Mouse (Mus musculus) layer of hippocampus, adult 9-11 months (tissue): ENCODE measurements at regions not wholly inside any gene's neighbourhood (a gene's known extent, or its start where the extent isn't known, plus 50 kb on each side); places are given as distances from the start of the nearest gene placed in this dataset.
A peak's percentile ranks its signal among the peaks of the same experiment; 100 is the strongest.

Source experiments
- DNase-seq: peaks from one replicate; pipeline ENCODE4 v3.0.0; 2022

DNA sequence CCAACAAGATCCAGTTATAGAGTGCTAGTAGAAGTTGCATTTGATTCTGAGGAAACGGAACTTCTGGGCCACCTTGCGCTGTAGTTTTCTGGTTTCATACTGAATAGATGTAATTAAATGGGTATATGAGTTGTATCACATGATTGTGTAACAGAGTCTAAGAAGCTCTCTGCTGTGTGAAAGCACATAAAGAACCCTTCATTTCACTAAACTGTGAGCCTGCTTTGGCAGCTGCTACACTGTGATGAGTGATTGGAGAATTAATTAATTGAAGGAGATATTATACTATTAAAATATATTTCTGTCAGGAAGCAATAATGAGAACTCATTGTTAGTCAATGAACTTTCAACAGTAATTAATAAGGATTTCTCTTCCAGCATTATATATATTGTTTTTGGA is 369.8 kb upstream of the Fbxo33 start:
- no peak for DNase-seq

GRCm38 (mm10) chr12:59582587-59582986 is 363.1 kb upstream of the Fbxo33 start:
- DNase-seq, result no peak

DNA sequence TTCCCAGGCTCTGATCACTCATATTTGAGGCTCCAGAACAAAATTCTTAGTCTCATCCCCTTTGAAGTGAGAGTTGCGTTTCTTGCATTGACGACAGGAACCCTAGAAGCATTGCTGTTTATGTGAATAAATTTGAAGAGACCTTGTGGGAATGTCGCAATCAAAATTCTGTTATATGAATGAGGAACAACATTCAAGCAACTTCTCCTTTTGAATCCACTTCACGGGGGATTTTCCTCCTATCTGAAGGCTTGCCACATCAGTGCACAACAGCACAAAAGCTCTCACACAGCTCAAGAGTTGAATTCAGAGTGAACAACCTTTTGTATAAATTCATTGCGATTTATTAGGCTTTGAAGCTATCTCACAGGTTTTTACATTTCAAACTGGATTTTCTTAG is 360.2 kb upstream of the Fbxo33 start:
- DNase-seq, result no peak

DNA sequence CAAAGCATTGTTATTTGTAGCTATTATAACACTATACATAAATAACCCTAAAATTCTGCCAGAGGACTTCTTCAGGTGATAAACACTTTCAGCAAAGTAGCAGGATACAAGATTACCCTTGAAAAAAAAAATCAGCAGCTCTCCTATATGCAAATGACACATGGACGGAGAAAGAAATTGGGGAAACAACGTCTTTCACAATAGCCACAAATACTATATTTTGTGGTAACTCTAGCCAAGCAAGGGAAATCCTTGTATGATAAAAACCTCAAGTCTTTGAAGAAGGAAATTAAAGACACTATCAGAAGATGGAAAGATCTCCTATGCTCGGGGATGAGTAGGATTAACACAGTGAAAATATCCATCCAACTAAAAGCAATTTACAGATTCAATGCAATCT is 344.4 kb upstream of the Fbxo33 start:
- DNase-seq, result no peak

DNA sequence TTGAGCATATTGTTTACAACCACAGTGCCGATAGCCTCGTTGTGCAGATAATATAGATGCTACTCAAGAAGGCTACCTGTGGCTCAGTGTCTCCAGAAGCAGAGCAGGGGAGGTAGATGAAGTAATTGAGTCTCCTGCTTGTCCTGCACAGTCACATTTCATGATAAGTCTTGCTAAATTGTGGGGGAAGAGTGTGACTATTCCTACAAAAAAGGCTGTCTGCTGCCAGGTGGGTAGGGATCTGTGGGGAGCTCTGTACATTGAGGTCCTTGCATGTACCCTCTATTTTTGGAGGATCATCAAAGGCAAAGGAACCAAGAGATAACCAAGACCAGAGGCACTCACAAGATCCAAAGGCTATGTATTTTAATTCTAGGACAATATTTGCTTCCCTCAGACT is 320.3 kb upstream of the Fbxo33 start:
- DNase-seq, result no peak

DNA sequence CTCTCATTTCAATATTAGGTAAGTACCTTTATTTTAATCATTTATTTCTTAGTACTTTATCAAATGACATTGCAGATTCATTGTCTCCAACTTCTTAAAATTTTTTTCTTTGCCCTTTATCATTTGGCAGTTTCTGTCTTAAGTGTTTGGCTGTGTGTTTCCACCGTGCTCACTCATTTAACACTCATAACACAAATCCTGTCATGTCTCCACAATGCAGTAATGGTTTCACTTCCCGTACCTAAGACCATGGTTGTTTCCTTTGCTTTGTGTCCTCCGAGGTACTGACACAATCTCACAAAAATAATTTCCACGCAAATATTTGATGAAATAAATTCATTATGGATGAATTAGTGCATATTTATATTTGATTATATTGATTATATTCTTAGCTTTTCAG is 311.0 kb upstream of the Fbxo33 start:
- no peak for DNase-seq

DNA sequence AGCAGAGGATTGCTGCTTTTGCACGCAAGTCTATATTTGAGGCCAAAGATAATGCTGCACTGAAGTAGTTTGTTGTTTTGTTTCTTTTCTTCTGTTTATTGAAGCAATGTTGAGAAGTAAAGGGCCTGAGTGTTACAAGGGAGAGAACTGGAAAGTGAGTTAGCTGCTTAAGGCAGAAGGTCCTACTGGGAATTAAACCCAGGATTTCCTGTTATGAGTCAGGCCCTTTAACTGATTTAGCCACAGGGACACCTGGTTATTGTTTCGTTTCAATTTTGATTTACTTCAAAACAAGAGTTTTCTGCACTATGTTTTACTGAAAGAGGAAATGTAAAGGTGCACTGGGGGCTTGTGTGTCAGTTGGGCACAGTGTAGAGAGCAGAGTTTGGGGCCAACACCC is 303.8 kb upstream of the Fbxo33 start:
- no peak for DNase-seq

- DNase-seq, result no peak
Measured at GRCm38 (mm10) chr12:59521946-59522345, 302.4 kb upstream of the Fbxo33 start.

- peak; percentile 36 for DNase-seq
Measured at GRCm38 (mm10) chr12:59509857-59510256, 290.3 kb upstream of the Fbxo33 start.

GRCm38 (mm10) chr12:59509175-59509574 is 289.6 kb upstream of the Fbxo33 start:
- DNase-seq, result no peak

DNA sequence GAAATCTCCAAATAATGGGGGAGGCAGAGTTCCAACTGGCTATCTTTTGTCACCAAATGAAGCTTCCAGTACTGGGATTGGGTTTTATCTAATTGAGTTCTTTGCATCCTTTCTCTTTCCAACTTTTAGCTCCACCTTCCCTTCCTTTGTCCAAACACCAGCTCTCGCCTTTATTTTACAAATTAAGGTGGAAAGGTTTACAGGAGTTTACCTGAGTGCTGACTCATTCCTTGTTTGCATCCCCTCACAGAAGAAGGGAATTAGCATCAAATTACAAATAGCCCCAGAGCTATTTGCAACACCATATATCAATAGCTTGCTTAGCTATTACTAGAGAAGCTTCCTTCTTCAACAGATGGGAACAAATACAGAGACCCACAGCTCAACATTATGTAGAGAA is 287.9 kb upstream of the Fbxo33 start:
- DNase-seq, result no peak

GRCm38 (mm10) chr12:59497434-59497833 is 277.9 kb upstream of the Fbxo33 start:
- DNase-seq, result no peak

DNA sequence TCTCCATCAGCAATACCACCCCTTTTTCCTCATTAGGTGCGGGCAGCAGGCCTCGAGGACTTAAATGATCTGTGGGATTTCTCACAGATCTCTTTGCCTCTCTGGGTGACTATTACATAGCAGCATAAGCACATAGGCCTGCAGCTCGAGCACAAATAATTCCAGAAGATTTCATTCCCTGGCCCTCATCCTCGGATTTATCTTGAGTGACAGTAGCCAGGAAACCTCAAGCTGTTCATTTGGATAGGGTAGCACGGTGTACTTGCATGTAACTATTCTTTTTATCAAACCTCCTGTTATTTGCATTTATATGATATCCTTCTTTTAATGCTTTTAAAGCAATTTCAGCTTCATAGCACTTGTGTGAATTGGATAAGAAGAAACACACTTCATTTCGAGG is 268.5 kb upstream of the Fbxo33 start:
- peak; percentile 30 for DNase-seq

- no peak for DNase-seq
Measured at GRCm38 (mm10) chr12:59487507-59487906, 268.0 kb upstream of the Fbxo33 start.

DNA sequence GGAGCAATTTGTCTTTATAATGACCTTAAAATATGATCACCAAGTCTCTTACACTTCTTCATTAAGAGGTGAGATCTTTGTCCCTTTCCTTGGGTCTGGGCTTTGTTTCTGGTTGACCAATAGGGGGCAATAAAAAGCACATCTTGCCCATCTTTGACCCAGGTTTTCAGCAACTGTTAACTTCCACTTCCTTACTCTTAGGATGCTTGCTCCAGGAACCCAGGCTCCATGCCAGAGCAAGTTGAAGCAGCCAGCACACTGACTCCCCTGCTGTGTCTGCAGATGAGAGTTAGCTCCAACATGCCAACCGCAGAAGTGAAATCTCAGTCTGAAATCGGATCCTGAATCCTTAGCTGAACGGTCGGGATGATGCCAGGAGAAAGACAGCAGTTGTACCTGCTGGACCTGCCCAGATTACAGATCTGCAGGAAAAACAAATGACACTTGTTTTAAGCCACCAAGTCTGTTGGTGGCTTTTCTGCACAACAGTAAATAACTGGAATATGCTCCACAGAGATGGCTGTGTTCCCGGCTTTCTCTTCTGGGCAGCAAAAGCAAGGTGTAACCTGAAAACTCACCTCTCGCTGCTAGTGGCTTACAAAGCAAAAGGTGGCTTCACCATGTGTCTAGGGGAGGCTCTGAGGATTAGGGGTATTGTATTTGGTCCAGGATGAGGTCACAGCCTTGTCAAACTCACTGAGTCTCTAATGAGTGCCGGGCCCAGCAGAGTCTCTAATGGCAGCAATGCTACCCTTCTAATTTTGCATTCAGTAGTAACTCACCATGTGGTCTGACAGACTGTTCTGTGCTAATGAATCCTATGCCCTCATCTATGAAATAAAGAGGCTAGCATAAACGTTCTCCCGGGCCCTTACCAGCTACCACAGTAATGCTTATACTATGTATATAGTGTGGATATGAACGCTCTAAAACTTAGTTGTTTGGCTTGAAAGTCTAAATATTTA is 241.8 kb upstream of the Fbxo33 start:
- peak; percentile 18 for DNase-seq

- no peak for DNase-seq
Measured at GRCm38 (mm10) chr12:59456175-59456851, 236.8 kb upstream of the Fbxo33 start.

DNA sequence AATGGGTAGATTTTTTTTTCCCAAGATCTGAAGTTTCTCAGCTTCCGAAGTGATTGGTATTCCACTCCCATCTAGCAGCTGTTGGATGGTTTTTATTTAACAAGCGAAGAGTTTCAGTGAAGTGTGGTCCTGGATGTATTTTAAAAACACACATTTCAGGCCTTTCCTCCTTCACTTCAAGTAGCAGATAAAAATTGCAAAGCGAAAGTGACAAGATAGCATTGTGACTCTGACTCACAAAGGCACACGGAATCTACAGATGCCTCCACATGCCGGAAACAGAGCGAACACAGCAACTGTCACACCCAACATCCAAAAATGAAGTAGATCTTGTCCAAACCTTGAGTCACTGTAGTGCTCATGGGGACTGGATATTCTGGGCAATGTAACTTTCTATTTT is 195.5 kb upstream of the Fbxo33 start:
- DNase-seq, result no peak

- DNase-seq, result no peak
Measured at GRCm38 (mm10) chr12:59411491-59411890, 192.0 kb upstream of the Fbxo33 start.

- peak; percentile 20 for DNase-seq
Measured at GRCm38 (mm10) chr12:59391103-59391502, 171.6 kb upstream of the Fbxo33 start.

- peak; percentile 18 for DNase-seq
Measured at GRCm38 (mm10) chr12:59382812-59383211, 163.3 kb upstream of the Fbxo33 start.

DNA sequence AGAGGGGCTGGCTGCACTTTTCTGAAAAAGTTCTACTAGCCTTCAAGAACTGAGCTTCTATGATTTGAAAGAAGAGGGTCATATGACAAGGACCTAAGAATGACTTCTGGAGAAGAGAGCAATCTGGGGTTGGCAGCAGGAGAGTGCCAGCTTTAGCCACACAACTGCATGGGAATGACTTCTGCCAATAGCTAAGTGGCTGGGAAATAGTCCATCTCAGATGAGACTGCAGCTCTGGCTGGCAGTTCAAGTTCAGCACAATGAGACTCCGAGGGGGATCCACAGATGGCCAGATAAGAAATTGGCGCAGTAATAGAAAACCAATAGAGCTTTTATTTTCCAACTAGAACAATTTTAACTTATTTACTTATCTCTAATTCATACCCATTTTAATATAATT is 122.1 kb upstream of the Fbxo33 start:
- no peak for DNase-seq

DNA sequence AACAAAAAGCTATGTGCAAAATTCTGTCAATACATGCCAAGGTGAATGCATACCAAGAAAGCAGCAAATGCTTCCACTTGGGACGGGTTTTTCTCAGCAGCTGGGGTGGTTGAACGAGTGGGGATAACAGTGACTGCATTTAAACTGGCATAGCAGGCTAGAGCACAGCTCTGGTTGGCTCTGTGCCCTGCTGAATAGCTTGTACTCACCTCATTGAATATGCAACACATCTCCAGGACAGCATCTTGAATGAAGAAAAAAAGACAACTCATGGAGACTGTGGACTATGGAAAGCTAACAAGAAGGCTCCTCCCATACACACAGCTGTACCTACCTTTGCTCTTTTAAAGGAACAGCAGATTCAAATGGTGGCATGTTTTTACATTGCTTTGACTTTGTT is 111.2 kb upstream of the Fbxo33 start:
- DNase-seq, result no peak

GRCm38 (mm10) chr12:59312703-59313102 is 93.2 kb upstream of the Fbxo33 start:
- no peak for DNase-seq

- DNase-seq, result no peak
Measured at GRCm38 (mm10) chr12:59307958-59308357, 88.4 kb upstream of the Fbxo33 start.
